Mouse (Mus musculus) gastrocnemius, adult 2 months (tissue): ENCODE data around the gene Gm36028. TPM values are rescaled to one million over a fixed set of nuclear protein-coding genes. Genes with fewer than 3 reads are reported as not detected.

Source experiments
- DNase-seq: peaks from one replicate; pipeline ENCODE4 v3.0.0; 2022
- H3K27ac ChIP-seq: fragments of 200-600 bp; 2 replicates; pipeline ENCODE4 v1.8.1; 2022; ENCODE audit warnings: mild to moderate bottlenecking
- H3K4me3 ChIP-seq: fragments of 200-600 bp; 2 replicates; pipeline ENCODE4 v1.8.1; 2022; ENCODE audit warnings: mild to moderate bottlenecking, moderate library complexity
- CTCF ChIP-seq: fragments of 200-600 bp; IDR thresholded peaks from 2 replicates; pipeline ENCODE4 v1.8.1; 2022; ENCODE audit warnings: antibody characterized with exemption, mild to moderate bottlenecking, moderate library complexity
- intact Hi-C: fragments of 180-260 bp; cut with DNase I; formaldehyde crosslinking; loops from one replicate; pipeline ENCODE4 v1.15.1; 2025
- long read RNA-seq, 2 experiments: library from polyadenylated mRNA; stranded (forward); transcript quantifications; one replicate each; pipeline ENCODE4 v2.0.0; 2021
- total RNA-seq, 2 experiments: library from RNA; stranded (reverse); gene quantifications; 2 replicates each; pipeline ENCODE4 v1.2.3; 2021

Gene Gm36028
- not detected for total RNA-seq
- long read RNA-seq, experiment 1, result 0 reads
- long read RNA-seq, experiment 2, result 0 reads

DNA sequence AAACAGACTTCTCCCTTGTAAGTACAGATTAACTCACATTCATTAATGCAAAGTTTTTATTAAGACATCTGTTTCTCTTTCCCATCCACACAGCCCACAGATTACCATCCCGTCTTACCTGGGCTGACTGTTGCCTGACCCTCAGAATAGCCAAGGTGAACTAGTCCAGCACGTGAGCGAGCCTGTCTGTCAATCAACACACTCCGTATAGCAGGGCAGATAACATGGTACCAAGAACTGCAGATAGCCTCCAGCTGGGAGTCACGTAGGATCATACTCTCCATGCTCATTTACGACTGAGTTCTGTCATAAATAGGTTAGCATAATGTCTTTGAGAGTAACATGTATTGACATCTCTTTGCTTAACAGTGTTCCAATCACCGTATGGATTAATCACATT is at the start of gene Gm36028:
Gene Gm36028 (minus strand): TSS at position 118 of the 400 bp plus-strand sequence.
- no peak within 1 kb of the TSS for H3K4me3 ChIP-seq
- TF ChIP-seq CTCF, result no peak
- intact Hi-C loops, result no loop called here
- no peak for DNase-seq
- H3K27ac ChIP-seq, result no peak within 1 kb of the TSS

DNA sequence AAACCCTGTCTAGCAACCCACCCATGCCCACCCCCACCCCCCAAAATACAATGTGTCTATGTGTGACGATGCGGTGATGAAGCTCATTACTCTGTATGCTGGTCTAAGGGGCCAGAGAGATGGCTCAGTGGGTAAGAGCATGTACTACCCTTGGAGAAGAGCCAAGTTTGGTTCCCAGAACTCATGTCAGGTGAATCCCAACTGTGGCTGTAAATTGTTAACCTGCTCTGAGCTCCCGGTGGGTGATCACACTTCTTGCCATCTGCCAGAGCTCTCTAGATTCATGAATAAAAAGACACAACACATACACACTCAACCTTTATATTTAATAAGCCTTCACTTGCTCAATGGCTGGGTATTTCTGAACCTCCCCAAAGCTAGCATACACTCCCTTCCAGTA is 45.5 kb upstream of the Gm36028 start:
- no peak for TF ChIP-seq CTCF
- intact Hi-C loops, result no loop called here
- no peak for DNase-seq

DNA sequence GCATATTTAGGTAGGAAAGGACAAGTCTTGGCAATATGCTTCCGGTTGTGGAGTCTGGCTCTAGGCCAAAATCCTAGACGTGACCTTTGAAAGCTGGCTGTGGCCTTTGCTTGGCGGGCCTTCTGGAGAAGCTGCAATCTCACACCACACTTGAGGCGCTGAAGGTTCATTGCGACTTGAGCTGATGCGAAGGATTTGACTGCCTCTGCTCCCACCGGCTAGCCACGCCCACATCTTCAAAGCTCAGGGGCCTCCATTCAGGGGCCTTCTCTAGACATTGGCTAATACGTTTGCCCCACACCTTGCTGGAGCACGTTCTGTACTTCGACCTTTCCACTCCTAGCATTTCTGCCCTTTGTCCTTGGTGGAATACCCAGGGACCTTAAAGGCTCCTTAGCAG is 40.4 kb upstream of the Gm36028 start:
- H3K4me3 ChIP-seq, result no peak overlapping the region
- intact Hi-C loops, result no loop called here
- no peak for TF ChIP-seq CTCF
- no peak for DNase-seq
- H3K27ac ChIP-seq, result no peak overlapping the region

More for the DNA sequence above, 45.5 kb upstream of the Gm36028 start:
- no peak overlapping the region for H3K4me3 ChIP-seq
- no peak overlapping the region for H3K27ac ChIP-seq

DNA sequence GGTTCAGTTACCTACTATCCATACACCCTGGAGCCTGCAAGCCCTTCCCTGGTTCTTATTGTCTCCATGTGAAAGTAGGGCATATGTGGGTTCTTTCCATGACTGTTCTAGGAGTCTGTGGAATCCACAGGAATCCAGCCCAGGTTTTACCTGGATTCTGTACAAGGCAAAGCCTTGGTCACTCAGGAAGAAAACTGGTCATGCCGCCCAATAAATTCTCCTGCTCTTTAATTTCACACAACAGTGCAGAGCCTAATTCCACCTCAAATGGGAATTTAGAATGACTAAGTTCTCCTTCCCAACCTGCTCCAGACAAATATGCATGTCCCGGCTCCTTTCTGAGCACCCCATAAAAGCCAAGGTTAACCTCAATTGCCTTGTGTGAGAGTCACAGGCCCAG is 38.4 kb upstream of the Gm36028 start:
- Histone ChIP-seq H3K27ac (no peak overlapping the region), H3K4me3 (no peak overlapping the region)
- no peak for TF ChIP-seq CTCF
- no peak for DNase-seq
- intact Hi-C loops, result no loop called here

DNA sequence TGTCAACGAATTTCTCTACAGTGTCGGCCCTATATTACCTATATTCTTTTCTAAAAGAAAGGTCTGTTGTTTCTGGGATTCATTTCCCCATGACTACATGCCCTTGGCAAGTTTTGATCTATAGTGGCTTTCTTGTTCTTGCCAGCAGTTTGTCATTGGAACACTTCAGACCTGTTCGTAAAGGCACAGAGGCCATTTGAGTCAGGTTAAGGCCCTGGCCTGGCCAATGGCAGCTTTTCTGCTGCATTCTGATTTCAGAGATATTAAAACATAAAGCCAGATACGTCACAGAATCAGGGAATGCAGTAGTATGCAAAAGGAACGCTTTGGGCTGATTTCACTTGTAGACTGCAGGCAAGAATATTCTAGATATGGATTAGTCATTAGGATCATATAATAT is 37.8 kb upstream of the Gm36028 start:
- DNase-seq, result no peak
- intact Hi-C loops, result no loop called here
- Histone ChIP-seq H3K27ac (no peak overlapping the region), H3K4me3 (no peak overlapping the region)
- no peak for TF ChIP-seq CTCF

DNA sequence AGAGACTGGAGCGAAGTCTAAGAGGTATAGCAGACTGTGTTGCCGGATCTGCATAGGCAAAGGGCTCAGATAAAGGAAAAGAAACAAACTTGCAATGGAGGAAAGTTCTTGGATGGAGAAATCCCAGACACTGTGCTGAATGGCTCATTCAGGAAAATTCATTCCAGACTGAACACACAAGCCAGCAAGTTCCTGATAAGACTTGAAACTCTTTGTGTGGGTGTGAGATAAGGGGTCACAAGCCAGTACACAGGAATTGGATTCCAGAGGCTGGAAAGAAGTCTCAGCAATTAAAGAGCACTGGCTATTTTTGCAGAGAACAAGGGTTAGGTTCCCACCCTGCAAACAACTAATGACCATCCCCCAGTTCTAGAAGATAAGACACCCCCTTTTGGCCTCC is 33.0 kb upstream of the Gm36028 start:
- Histone ChIP-seq H3K27ac (no peak overlapping the region), H3K4me3 (no peak overlapping the region)
- TF ChIP-seq CTCF, result no peak
- intact Hi-C loops, result no loop called here
- DNase-seq, result no peak

DNA sequence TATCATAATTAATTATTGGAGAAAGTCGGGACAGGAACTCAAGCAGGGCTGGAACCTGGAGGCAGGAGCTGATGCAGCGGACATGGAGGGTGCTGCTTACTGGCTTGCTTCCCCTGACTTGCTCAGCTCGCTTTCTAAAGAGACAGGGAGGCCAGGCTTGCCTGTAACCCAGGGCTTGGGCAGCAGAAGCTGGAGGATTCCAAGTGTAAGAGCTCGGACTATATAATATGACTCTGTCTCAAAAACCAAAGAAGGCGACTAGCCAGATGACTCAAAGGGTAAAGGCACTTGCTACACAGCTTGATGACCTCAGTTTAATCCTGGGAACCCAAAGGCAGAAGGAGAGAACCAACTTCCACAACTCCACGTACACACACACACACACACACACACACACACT is 32.4 kb upstream of the Gm36028 start:
- intact Hi-C loops, result no loop called here
- no peak for TF ChIP-seq CTCF
- DNase-seq, result no peak
- H3K27ac ChIP-seq, result no peak overlapping the region
- H3K4me3 ChIP-seq, result no peak overlapping the region

DNA sequence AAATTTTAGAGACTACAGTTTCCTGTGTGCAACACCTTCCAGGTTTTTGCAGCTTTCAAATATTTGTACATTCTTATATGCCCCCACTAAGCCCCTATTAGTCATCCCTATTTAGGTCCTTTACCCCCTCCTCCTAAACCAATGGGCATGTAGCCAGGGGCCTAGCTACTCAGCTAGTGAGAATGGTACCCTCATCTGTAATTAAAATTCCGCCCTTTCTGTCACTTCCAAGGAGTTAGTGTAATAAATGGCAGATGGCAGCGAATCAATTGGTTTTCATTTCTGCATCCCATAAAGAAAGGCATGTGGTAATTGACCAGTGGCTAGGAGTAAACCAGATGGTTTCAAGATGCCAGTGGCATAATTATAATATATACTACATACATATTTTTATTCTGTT is 31.7 kb upstream of the Gm36028 start:
- intact Hi-C loops, result no loop called here
- no peak overlapping the region for H3K4me3 ChIP-seq
- no peak for DNase-seq
- no peak for TF ChIP-seq CTCF
- H3K27ac ChIP-seq, result no peak overlapping the region

DNA sequence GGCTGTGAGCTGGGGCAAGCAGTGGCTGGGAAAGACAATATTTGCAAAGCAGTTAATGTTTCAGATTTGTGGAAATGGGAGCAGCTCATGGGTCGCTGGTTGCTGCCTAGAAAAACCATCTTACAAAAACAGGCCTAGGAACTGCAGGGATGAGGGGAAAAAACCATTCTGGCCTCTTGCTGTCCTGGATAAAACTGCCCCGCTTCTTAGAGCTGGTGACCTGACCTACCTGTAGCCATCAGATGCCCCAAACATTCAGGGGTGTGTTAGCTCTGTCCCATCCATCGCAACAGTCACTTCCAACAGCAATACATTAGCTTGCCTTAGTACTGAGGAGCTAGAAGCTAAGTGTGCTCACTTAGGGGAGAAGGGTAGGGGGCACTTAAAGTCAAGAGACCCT is 28.0 kb upstream of the Gm36028 start:
- H3K27ac ChIP-seq, result no peak overlapping the region
- intact Hi-C loops, result no loop called here
- DNase-seq, result no peak
- no peak for TF ChIP-seq CTCF
- no peak overlapping the region for H3K4me3 ChIP-seq

DNA sequence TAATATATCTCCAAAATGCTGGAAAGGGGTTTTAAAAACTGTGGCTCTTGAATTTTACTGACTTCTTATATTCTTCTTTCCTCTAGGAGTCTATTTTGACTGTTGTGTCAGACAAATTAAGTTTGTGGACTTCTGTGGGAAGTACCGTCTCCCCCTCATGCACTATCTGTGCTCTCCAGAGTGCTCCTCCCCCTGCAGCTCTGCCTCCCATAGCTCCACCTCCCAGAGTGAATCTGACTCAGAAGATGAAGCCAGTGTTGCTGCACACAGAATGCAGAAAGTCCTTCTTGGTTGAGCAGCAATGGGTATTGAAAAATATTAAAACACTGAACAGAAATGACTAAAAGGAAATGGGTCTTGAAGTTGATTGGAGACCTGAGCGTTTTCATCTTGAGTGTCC is 20.2 kb upstream of the Gm36028 start:
- Histone ChIP-seq H3K4me3 (no peak overlapping the region), H3K27ac (no peak overlapping the region)
- no peak for DNase-seq
- intact Hi-C loops, result no loop called here
- no peak for TF ChIP-seq CTCF

DNA sequence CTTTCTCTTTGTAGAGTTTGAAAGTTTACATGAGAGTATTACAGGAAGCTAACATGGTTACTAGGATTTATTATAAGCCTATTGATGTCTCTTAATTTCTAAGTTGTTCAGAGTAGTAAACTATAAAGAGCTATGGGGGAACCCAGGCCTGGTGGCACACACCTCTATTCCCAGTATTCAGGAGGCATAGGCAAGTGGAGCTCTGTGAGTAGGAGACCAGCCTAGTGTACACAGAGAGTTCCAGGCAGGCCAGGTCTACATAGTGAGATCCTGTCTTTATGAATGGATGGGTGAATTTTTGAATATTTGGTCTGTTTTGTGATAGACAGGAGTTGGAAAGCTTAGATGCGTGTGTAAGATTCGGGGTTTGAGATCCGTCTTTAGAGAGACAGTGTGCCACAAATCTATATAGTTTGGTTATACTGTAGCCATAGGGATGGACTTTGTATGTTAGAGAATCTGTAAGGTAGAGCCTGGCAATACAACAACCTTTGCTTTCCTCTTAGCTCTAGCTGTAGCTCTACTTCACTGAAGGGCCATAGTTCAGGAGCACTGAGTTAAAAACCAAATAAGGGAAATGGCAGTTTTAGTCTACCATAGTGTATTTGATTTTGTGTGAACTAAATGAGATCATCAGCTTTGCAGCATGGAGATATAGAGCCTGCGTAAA is 18.9 kb upstream of the Gm36028 start:
- intact Hi-C loops, result no loop called here
- H3K4me3 ChIP-seq, result no peak overlapping the region
- TF ChIP-seq CTCF, result no peak
- no peak for DNase-seq
- no peak overlapping the region for H3K27ac ChIP-seq

DNA sequence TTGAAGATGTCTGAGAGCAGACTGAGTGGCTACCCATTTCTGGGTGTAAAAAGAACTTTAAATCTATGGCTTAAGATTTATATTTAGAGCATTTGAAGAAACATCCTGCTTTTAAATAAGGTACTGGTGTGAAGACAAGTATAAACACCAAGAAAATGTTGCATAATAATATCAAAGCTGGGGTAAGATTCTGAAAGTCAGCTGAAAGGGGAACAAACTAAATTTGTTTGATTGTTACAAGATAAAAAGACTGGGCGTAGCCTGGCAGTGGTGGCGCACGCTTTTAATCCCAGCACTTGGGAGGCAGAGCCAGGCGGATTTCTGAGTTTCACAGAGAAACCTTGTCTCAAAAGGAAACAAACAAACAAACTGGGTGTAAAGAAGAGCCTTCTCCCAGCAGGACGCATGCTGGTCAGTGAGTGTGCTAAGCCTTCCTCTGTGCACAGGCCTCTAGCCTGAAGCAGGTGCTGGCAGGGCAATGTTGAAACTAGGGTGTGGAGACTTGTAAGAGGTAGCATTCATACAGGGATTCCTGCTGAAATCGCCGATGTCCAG is 18.1 kb upstream of the Gm36028 start:
- no peak for TF ChIP-seq CTCF

DNA sequence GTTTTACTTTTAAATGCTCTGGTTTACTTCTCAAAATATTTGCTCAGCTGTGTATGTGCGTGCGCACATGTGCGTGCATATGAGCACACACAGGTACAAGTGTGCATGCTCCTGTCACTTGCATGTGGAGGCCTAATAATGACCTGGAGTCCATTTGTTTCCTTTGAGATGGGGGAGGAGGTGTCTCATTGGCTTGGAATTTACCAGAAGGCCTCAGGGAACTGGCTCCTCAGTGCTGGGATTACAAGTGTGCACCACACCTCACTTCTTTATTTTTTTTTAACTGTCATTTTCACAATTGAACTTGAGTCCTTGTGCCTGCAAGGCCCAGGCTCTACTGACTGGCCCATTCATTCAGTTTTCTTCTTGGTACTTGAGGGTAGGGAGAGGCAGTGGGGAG is 16.5 kb upstream of the Gm36028 start:
- no peak for TF ChIP-seq CTCF
- intact Hi-C loops, result no loop called here
- no peak overlapping the region for H3K4me3 ChIP-seq
- H3K27ac ChIP-seq, result no peak overlapping the region
- no peak for DNase-seq

More for the DNA sequence above, 18.1 kb upstream of the Gm36028 start:
- DNase-seq, result no peak
- Histone ChIP-seq H3K27ac (no peak overlapping the region), H3K4me3 (no peak overlapping the region)
- intact Hi-C loops, result no loop called here
